Mouse (Mus musculus): ENCODE results near the gene Mbd6. TPM values are rescaled to one million over a fixed set of nuclear protein-coding genes. Genes with fewer than 3 reads are reported as not detected.

The Mbd6 gene
- total RNA-seq, 2 experiments from 2014 or later: 3.8 to 72.8 TPM

Other genes with a start within 250 kb of the Mbd6 start
- gene Mettl1, start 247.6 kb downstream of the Mbd6 start, total RNA-seq (2014; fragmentation: Nextera tagmentation): 54.1 and 55.2 TPM in 2 replicates
- 24.6 and 25.3 TPM in 2 replicates for gene Mettl1, start 247.6 kb downstream of the Mbd6 start, total RNA-seq (2017)
- gene Eef1akmt3, start 247.5 kb downstream of the Mbd6 start, total RNA-seq (2014; fragmentation: Nextera tagmentation): not detected in 2 replicates
- 0.38 TPM in 1 of 2 replicates, not detected in the other for gene Eef1akmt3, start 247.5 kb downstream of the Mbd6 start, total RNA-seq (2017)
- gene Cyp27b1, start 240.8 kb downstream of the Mbd6 start, total RNA-seq (2014; fragmentation: Nextera tagmentation): not detected in 2 replicates
- gene Cyp27b1, start 240.8 kb downstream of the Mbd6 start, total RNA-seq (2017): not detected in 2 replicates
- gene March9, start 228.8 kb downstream of the Mbd6 start, total RNA-seq (2014; fragmentation: Nextera tagmentation): not detected in 2 replicates
- gene March9, start 228.8 kb downstream of the Mbd6 start, total RNA-seq (2017): not detected in 2 replicates
- gene Cdk4, start 225.5 kb downstream of the Mbd6 start, total RNA-seq (2014; fragmentation: Nextera tagmentation): 656 and 761 TPM in 2 replicates
- 479 and 664 TPM in 2 replicates for gene Cdk4, start 225.5 kb downstream of the Mbd6 start, total RNA-seq (2017)
- 43.9 and 73.9 TPM in 2 replicates for gene Tspan31, start 218.8 kb downstream of the Mbd6 start, total RNA-seq (2014; fragmentation: Nextera tagmentation)
- gene Tspan31, start 218.8 kb downstream of the Mbd6 start, total RNA-seq (2017): 28.9 and 55.3 TPM in 2 replicates
- 19.7 and 45.9 TPM in 2 replicates for gene Agap2, start 213.7 kb downstream of the Mbd6 start, total RNA-seq (2014; fragmentation: Nextera tagmentation)
- 26.4 and 43.3 TPM in 2 replicates for gene Agap2, start 213.7 kb downstream of the Mbd6 start, total RNA-seq (2017)
- gene Os9, start 167.9 kb downstream of the Mbd6 start, total RNA-seq (2014; fragmentation: Nextera tagmentation): 55.8 and 64.5 TPM in 2 replicates
- gene Os9, start 167.9 kb downstream of the Mbd6 start, total RNA-seq (2017): 152 and 154 TPM in 2 replicates
- 67.2 and 84.7 TPM in 2 replicates for gene B4galnt1, start 123.8 kb downstream of the Mbd6 start, total RNA-seq (2014; fragmentation: Nextera tagmentation)
- gene B4galnt1, start 123.8 kb downstream of the Mbd6 start, total RNA-seq (2017): 18.5 and 23.3 TPM in 2 replicates
- 1.8 TPM in 1 of 2 replicates, not detected in the other for gene Slc26a10, start 108.4 kb downstream of the Mbd6 start, total RNA-seq (2014; fragmentation: Nextera tagmentation)
- gene Slc26a10, start 108.4 kb downstream of the Mbd6 start, total RNA-seq (2017): 1.8 TPM in 1 of 2 replicates, not detected in the other
- 22.7 and 46.0 TPM in 2 replicates for gene Arhgef25, start 98.9 kb downstream of the Mbd6 start, total RNA-seq (2014; fragmentation: Nextera tagmentation)
- 35.4 and 35.7 TPM in 2 replicates for gene Arhgef25, start 98.9 kb downstream of the Mbd6 start, total RNA-seq (2017)
- gene Dtx3, start 93.3 kb downstream of the Mbd6 start, total RNA-seq (2014; fragmentation: Nextera tagmentation): 97.0 and 160 TPM in 2 replicates
- gene Dtx3, start 93.3 kb downstream of the Mbd6 start, total RNA-seq (2017): 28.5 and 29.5 TPM in 2 replicates
- 58.6 and 59.9 TPM in 2 replicates for gene Pip4k2c, start 77.4 kb downstream of the Mbd6 start, total RNA-seq (2014; fragmentation: Nextera tagmentation)
- 28.0 and 35.3 TPM in 2 replicates for gene Pip4k2c, start 77.4 kb downstream of the Mbd6 start, total RNA-seq (2017)
- gene Kif5a, start 25.7 kb downstream of the Mbd6 start, total RNA-seq (2014; fragmentation: Nextera tagmentation): not detected in 2 replicates
- gene Kif5a, start 25.7 kb downstream of the Mbd6 start, total RNA-seq (2017): 0.14 and 0.23 TPM in 2 replicates
- gene Dctn2, start 22.6 kb downstream of the Mbd6 start, total RNA-seq (2014; fragmentation: Nextera tagmentation): 100 and 123 TPM in 2 replicates
- 106 and 124 TPM in 2 replicates for gene Dctn2, start 22.6 kb downstream of the Mbd6 start, total RNA-seq (2017)
- gene Mars, start 22.8 kb upstream of the Mbd6 start, total RNA-seq (2014; fragmentation: Nextera tagmentation): 135 and 140 TPM in 2 replicates
- gene Mars, start 22.8 kb upstream of the Mbd6 start, total RNA-seq (2017): 213 and 264 TPM in 2 replicates
- 20.9 and 31.7 TPM in 2 replicates for gene Arhgap9, start 32.9 kb upstream of the Mbd6 start, total RNA-seq (2014; fragmentation: Nextera tagmentation)
- gene Arhgap9, start 32.9 kb upstream of the Mbd6 start, total RNA-seq (2017): 10.5 and 10.8 TPM in 2 replicates
- not detected in 2 replicates for gene Gli1, start 53.0 kb upstream of the Mbd6 start, total RNA-seq (2014; fragmentation: Nextera tagmentation)
- not detected in 2 replicates for gene Gli1, start 53.0 kb upstream of the Mbd6 start, total RNA-seq (2017)
- not detected in 2 replicates for gene Inhbe, start 65.4 kb upstream of the Mbd6 start, total RNA-seq (2014; fragmentation: Nextera tagmentation)
- not detected in 2 replicates for gene Inhbe, start 65.4 kb upstream of the Mbd6 start, total RNA-seq (2017)
- gene Inhbc, start 81.4 kb upstream of the Mbd6 start, total RNA-seq (2014; fragmentation: Nextera tagmentation): not detected in 2 replicates
- not detected in 2 replicates for gene Inhbc, start 81.4 kb upstream of the Mbd6 start, total RNA-seq (2017)
- gene R3hdm2, start 91.3 kb upstream of the Mbd6 start, total RNA-seq (2014; fragmentation: Nextera tagmentation): 46.8 and 49.9 TPM in 2 replicates
- 25.3 and 38.5 TPM in 2 replicates for gene R3hdm2, start 91.3 kb upstream of the Mbd6 start, total RNA-seq (2017)
- gene Stac3, start 212.7 kb upstream of the Mbd6 start, total RNA-seq (2014; fragmentation: Nextera tagmentation): not detected in 2 replicates
- not detected in 2 replicates for gene Stac3, start 212.7 kb upstream of the Mbd6 start, total RNA-seq (2017)
- gene Ndufa4l2, start 225.9 kb upstream of the Mbd6 start, total RNA-seq (2014; fragmentation: Nextera tagmentation): not detected in 2 replicates
- gene Ndufa4l2, start 225.9 kb upstream of the Mbd6 start, total RNA-seq (2017): not detected in 2 replicates
- 159 and 164 TPM in 2 replicates for gene Shmt2, start 233.4 kb upstream of the Mbd6 start, total RNA-seq (2014; fragmentation: Nextera tagmentation)
- 76.6 and 87.1 TPM in 2 replicates for gene Shmt2, start 233.4 kb upstream of the Mbd6 start, total RNA-seq (2017)
- gene Nxph4, start 245.5 kb upstream of the Mbd6 start, total RNA-seq (2014; fragmentation: Nextera tagmentation): not detected in 2 replicates
- not detected in 2 replicates for gene Nxph4, start 245.5 kb upstream of the Mbd6 start, total RNA-seq (2017)

Measured in megakaryocyte-erythroid progenitor cell, adult 5-6 weeks (primary cell).